ENCODE assay signal across 10 mouse cellular contexts in genomic region chr16:20032328-20033081, GRCm38 (mm10). TPM values are rescaled to one million over a fixed set of nuclear protein-coding genes. Genes with fewer than 3 reads are reported as not detected.
DNase-seq lines count a peak whose midpoint lies in the region; TF ChIP-seq lines count a peak whose summit lies in the region.
"Had no signal": no experiment of that assay in that cellular context is flagged by ENCODE, and none has a peak within 500 bp of the region (broad histone marks: within the 10 kb centered on the region; RNA-seq: fewer than 3 reads in every experiment).

No protein-coding gene starts in this region.

- peak overlapping the region; percentile 80 for H3K27ac ChIP-seq in gastrocnemius, adult 2 months
- H3K27ac ChIP-seq: limb, embryonic 15.5 days had no signal

- H3K4me3 ChIP-seq in gastrocnemius, adult 2 months = no peak overlapping the region
- H3K4me3 ChIP-seq: erythroblast, embryonic 14.5 days; limb, embryonic 15.5 days had no signal

- no peak for TF ChIP-seq CTCF in gastrocnemius, adult 2 months (IDR thresholded peaks at IDR 0.05)

- DNase-seq in layer of hippocampus, postnatal 10 days (ENCODE audit: low spot score in 2 of 2) = peak; percentile 6 to 10
- no peak for DNase-seq in layer of hippocampus, postnatal 36 days
- peak; percentile 95 for DNase-seq in gastrocnemius, adult 2 months
- DNase-seq in heart, postnatal 10 days = peak; percentile 92 to 93
- DNase-seq in lung, postnatal 36 days = peak; percentile 56
- DNase-seq in left cerebral cortex, adult 9 months (ENCODE audit: low spot score in 2 of 2) = no peak
- no peak for DNase-seq in layer of hippocampus, adult 18-20 months (ENCODE audit: low spot score in 2 of 2)
- no peak for DNase-seq in left cerebral cortex, postnatal 36 days (ENCODE audit: low spot score in 2 of 2)

- intact Hi-C loops in gastrocnemius, adult 2 months (cut with DNase I) = loop anchor here (5.0 kb wide), 1 partner anchor 55 kb away; no protein-coding TSS in a partner anchor
- intact Hi-C loops in heart, postnatal 10 days (cut with DNase I) = no loop called here
- intact Hi-C loops in left cerebral cortex, postnatal 36 days (cut with DNase I) = no loop called here

RNA-seq across cellular contexts. Expression of gene Klhl6, which starts 49.7 kb away (rescaled TPM):
- 1 to 10 TPM; 3.3 to 3.4 TPM for total RNA-seq in layer of hippocampus, postnatal 10 days (2021)
- 1 to 10 TPM; 1.3 to 1.5 TPM for total RNA-seq in layer of hippocampus, postnatal 36 days (2021)
- total RNA-seq in gastrocnemius, adult 2 months (2021) = 1 to 10 TPM in 1 of 2 experiments, under 1 TPM in 1; 0.64 to 1.1 TPM
- 10 to 100 TPM in 1 of 2 experiments, 1 to 10 TPM in 1; 8.8 to 12.0 TPM for total RNA-seq in heart, postnatal 10 days (2021)
- 1 to 10 TPM in 1 of 2 experiments, under 1 TPM in 1; 0.76 to 1.5 TPM for total RNA-seq in layer of hippocampus, adult 18-20 months (2021)
- total RNA-seq in left cerebral cortex, postnatal 36 days (2021) = 1 to 10 TPM; 1.1 to 2.0 TPM

Comparison
In these comparisons a context has a peak if more than half of its experiments do, and no peak if none do; other contexts are left out.
1. DNase-seq: peak in layer of hippocampus, postnatal 10 days (2 of 2), gastrocnemius, adult 2 months (single experiment), heart, postnatal 10 days (2 of 2) and lung, postnatal 36 days (single experiment); none in layer of hippocampus, postnatal 36 days (0 of 2), left cerebral cortex, adult 9 months (0 of 2), layer of hippocampus, adult 18-20 months (0 of 2) and left cerebral cortex, postnatal 36 days (0 of 2).